Mouse (Mus musculus) CH12F3 (cell line): Measurements from ENCODE around the gene Rnf182.

ENCODE experiments used
- in situ Hi-C: fragments of 300-500 bp; cut with MboI; formaldehyde crosslinking; loops from 2 replicates; pipeline ENCODE4 v1.14.3; 2020; ENCODE audit warnings: low sequenced_read_pairs

The Rnf182 gene

GRCm38 (mm10) chr13:43615577-43616254, at the start of gene Rnf182:
Gene Rnf182, plus strand, starts transcription at chr13:43615710.
- in situ Hi-C loops = no loop called here

DNA sequence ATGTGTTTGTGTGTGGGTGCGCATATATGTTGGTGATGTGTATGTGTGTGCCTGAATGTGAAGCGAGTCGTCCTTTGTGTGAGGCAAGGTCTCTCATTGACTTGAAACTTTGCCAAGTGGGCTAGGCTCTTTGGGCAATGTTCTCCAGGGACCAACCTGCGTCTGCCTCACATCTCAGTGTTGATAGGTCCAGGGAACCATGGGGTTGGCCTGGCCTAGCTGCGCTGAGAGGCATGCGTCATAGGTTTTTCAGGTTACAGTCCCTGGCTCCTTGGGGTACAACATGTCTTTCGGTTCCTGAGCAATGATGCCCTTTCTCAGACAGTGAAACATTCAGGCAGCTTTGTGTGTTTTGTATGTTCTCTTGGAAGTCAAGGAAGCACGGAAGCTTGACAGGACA, 49.3 kb upstream of the Rnf182 start:
- in situ Hi-C loops = no loop called here

- in situ Hi-C loops = no loop called here
These were observed 48.2 kb upstream of the Rnf182 start for GRCm38 (mm10) chr13:43567141-43567891.

DNA sequence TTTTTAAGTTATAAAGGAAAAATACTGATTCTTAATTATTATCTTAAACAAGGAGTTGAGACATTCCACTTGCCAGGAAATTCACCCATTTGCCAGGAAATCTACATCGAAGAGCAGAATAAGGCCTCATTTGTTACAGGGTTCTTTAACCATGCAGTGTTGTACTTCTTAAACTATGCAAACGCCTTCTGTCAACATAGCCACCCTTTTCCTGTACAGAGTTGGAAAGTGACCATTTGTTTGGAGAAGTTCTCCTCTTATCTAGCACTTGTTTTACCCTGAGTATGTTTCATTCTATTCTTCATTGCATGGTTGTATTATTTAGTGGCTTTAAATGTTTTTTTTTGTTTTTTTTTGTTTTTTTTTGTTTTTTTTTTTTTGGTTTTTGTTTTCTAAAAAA, 41.5 kb upstream of the Rnf182 start:
- in situ Hi-C loops = no loop called here

- in situ Hi-C loops = no loop called here
These were observed 40.1 kb upstream of the Rnf182 start for GRCm38 (mm10) chr13:43575431-43575830.

DNA sequence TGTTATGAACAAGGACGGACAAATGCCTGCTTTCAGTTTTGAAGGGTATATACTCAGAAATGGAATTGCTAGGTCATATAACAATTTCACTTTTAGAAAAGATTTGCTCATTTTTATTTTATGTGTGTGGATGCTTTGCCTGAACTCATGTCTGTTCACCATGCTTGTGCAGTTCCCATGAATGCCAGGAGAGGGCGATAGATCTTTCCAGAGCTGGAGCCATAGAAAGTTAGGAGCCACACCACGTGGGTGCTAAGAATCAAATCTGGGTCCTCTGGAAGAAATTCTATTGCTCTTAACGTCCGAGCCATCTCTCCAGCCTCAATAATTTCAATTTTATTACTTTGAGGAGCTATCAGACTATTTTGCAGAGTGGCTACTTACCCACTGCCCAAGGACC, 38.3 kb upstream of the Rnf182 start:
- in situ Hi-C loops = no loop called here

- in situ Hi-C loops = no loop called here
These were observed 37.7 kb upstream of the Rnf182 start for GRCm38 (mm10) chr13:43577766-43578165.

- in situ Hi-C loops = no loop called here
These were observed 35.8 kb upstream of the Rnf182 start for GRCm38 (mm10) chr13:43579740-43580139.

- in situ Hi-C loops = no loop called here
These were observed 34.8 kb upstream of the Rnf182 start for GRCm38 (mm10) chr13:43580661-43581060.

DNA sequence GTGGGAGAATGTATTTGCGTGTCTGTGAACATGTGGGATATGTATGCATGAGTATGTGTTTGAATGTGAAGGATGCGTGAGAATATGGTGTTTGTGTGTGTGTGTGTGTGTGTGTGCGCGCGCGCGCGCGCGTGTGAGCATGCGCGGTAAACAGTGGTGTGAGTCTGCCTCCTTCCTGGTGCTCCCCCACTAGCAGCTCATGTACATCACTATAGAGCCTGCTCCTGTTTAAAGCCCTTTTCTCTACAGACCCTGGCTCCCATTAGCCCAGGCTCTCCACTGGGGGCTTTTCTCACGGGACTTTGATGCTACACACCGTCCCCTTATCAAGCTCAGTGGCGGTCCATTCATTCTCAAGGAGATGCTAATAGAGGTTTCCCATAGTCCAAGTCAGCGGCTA, 32.5 kb upstream of the Rnf182 start:
- in situ Hi-C loops = no loop called here

GRCm38 (mm10) chr13:43583504-43583903, 32.0 kb upstream of the Rnf182 start:
- in situ Hi-C loops = no loop called here

- in situ Hi-C loops = no loop called here
These were observed 30.2 kb upstream of the Rnf182 start for GRCm38 (mm10) chr13:43585335-43585734.

DNA sequence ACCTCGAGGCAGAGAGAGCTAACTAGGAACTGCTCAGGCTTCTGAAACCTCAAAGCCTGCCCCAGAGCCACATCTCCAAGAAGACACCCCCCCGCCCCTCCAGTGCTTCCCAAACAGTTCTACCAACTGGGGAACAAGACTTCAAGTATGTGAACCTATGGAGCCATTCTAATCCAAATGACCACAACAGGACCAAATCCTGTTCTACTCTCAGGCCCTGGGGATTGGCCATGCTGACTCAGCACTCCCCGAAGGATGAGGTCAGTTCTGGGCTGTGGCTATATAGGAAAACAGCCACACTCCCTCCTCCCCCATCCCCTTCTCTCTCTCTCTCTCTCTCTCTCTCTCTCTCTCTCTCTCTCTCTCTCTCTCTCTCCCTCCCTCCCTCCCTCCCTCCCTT, 28.5 kb upstream of the Rnf182 start:
- in situ Hi-C loops = no loop called here

GRCm38 (mm10) chr13:43587844-43588840, 27.4 kb upstream of the Rnf182 start:
- in situ Hi-C loops = no loop called here

GRCm38 (mm10) chr13:43591828-43592680, 23.5 kb upstream of the Rnf182 start:
- in situ Hi-C loops = no loop called here

GRCm38 (mm10) chr13:43592681-43593068, 22.8 kb upstream of the Rnf182 start:
- in situ Hi-C loops = no loop called here

DNA sequence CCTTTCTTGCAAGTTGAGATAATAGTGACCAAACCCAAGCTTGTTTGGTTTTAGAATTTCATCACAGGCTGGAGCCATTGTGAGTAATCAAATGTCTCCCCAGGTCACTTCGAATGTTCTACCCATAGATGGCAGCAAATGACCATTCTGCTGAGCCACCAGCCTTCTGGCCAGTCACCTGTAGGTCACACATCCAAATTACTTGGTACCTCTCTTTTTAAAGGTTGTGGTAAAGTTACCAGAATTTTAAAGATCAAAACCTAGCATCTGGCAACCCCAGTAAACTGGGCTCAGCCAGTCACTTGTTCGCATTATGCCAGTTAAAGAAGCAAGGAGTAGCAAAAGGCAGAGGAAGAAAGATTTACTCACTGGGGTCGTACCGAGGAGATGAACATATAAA, 19.6 kb upstream of the Rnf182 start:
- in situ Hi-C loops = loop anchor here (5.0 kb wide), 1 partner anchor 141 kb away; no protein-coding TSS in a partner anchor

DNA sequence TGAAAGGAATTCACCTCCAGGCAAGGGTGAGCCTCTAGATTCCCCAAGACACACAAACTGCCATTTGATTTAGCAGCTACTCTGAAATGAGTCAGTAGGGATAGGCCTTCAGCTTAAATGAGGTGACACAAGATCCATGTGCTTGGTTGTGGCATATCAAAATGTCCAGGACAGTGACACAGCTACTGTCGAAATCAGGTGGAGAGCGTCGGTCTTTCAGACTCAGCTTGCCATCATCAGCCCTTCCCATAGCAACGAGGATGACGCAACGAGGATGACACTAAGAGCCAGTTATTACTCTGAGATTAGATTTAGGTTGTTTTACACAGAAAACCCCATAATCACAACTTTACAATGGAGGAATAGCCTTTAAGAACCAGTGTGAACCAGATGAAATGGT, 14.5 kb upstream of the Rnf182 start:
- in situ Hi-C loops = no loop called here

DNA sequence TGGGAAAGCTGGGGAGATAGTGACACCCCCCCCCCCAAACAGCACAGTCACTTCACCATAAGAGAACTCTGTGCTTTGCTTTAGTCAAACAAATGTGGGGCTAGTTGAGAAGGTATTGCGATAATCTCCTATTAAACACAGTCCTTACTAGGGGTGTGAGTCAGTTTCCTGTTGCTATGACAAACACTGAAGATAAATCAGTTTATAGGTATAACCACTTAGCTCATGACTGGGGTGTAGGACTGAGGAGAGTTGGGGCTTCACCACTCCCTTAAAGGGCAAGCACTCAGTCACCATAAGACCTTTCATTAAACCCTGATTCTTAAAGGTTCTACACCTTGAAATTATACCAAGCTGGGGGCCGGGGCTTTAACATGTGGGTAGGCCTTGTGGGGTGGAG, 13.1 kb upstream of the Rnf182 start:
- in situ Hi-C loops = no loop called here

GRCm38 (mm10) chr13:43603042-43603441, 12.5 kb upstream of the Rnf182 start:
- in situ Hi-C loops = no loop called here
